Mouse (Mus musculus): Measurements from ENCODE around the gene Scfd2.

DNA sequence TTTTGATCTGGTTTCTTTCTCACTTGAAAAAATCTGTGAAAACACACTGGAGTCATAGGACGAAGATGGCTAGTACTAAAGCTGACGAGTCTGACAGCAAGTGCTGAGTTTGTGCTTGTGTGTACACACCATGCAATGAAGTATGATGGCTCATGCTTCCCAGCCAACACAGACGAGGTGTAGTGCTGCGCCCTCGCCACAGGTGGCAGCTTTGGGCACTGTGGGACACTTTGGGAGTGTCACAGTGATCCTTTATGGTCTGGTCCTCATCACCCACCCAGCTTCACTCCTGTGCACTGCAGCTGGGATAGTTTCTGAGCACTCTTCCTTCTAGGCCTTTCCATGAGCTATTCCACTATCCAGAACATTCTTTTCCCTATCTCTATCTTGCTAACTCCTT is 234.4 kb downstream of the Scfd2 start:
- TF ChIP-seq CTCF (IDR thresholded peaks at IDR 0.05; ENCODE audit: extremely low read depth, insufficient read length, insufficient replicate concordance, low read depth, low read length) (peak; percentile 26; the same call in 1 of the 2 replicates), POLR2A (IDR thresholded peaks at IDR 0.05; ENCODE audit: low read depth, low read length) (no peak)

Measured in small intestine, adult 2 months (tissue).